Mouse (Mus musculus): ENCODE measurements around the gene Cul7.

Gene Cul7

GRCm38 (mm10) chr17:46628471-46628790, 21.7 kb upstream of the Cul7 start:
- no peak for DNase-seq (ENCODE audit: extremely low read depth, insufficient read length, low spot score)

DNA sequence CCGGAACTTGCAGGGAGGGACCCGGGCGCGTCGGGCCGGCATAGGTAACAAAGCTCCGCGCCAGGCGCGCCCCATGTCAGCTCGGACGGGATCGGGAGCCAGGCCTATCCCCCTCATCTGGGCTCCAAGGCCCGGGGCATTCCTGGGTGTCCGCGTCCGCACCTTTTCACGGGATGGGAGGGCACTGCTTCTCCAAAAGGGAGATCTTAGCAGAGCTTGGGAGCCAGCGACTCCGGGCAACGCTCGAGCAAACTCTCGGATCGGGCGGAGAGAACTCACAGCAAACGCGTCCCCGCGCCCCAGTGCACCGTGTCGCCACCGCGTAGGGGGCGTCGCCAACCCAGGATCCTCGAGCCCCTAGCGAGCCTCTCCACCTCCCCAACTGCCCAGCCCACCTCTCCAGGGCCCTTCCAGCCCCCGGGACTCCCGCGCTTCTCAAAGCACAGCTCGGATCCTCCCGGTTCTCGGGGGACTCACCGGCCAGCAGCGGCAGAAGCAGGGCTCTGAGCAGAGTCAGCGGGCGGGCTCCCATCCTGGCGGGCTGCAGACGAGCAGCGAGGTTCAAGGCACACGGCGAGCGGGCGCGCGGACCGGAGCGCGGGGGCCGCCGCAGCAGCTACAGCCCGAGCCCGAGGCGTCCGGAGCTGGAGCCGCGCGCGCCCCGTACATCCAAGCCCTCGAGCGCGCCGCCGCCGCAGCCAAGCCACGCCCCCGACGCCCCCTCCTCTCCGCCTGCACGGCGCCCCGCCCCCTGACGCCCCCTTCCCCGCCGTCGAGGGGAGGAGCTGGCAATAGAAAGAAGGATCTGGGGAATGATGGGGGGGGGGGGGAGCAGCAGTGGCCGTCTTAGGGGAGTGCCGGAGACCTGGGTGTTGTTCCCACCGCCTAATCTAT, 21.1 kb upstream of the Cul7 start, which contains the start of gene Ptk7:
Gene Ptk7, minus strand, starts transcription at position 714 of the 894 bp plus-strand sequence.
- peak; percentile 75 for DNase-seq (ENCODE audit: extremely low read depth, insufficient read length, low spot score)

DNA sequence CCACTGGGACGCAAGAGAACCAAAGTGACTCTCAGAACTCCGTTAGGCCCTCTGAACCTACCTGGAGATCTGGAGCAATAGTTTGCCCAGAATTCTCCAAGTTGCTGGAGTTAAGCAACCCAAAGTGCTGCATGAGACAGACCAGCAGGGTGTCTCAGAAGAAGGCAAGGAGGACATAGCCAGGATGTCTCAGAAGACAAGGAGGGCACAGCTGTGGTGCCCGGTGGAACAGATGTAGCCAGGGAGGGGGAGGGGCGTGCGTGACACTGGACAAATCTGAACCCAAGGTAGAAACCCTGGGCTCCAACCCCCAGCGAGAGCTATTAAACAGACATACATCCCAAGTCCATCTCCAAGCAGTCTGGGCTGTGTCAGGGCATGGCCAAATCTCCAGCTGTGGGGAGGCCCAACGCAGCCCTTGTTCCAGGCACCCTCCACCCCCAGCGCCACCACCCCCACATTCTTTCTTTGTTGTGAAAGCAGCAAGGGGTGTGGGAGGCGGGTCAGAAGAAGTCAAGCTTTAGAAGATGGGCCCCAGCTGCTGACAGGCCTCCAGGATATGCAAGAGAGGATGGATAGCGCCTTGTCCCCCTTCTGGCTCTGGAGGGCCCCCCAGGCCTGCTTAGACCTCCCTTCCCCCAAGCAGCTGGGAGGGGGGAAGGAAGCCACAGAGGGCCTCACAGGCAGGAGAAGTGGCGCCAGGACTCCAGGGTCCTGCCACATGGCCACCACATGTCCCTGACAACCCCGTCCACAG, 20.3 kb upstream of the Cul7 start:
- peak; percentile 57 for DNase-seq (ENCODE audit: extremely low read depth, insufficient read length, low spot score)

DNA sequence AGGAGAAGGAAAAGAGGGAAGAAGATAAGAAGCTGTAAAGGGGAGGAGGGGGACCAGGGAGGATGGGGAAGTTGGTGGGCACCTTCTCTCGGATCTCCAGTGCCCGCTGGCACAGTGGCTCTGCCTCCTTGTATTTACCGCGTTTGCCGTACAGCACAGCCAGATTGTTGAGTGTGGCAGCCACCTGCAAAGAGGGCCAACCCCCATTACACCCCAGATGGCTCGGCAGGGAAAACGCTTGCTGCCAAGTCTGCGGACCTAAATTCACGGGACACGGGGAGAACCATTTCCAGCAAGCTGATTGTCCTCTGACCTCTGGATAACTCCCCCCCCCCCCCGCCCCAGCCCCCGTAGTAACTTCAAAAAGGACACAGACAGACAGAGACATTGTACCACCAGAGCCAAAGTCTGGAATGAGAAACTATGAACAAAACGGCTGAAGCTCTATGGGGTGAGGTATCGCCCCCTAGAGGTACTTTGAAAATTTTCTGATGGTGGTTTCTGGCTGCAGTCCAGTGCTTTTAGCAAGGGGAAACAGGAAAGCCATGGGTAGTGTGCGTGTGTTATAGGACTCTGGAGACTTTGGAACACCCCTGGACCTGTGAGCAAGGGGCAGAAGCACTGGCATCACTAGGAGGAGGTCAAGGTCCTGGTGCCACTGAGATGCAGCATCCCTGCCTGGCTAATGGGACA, 13.2 kb upstream of the Cul7 start:
- peak; percentile 42 for DNase-seq (ENCODE audit: extremely low read depth, insufficient read length, low spot score)

- no peak for DNase-seq (ENCODE audit: extremely low read depth, insufficient read length, low spot score)
Measured at GRCm38 (mm10) chr17:46639929-46640328, 10.2 kb upstream of the Cul7 start.

- no peak for DNase-seq (ENCODE audit: extremely low read depth, insufficient read length, low spot score)
Measured at GRCm38 (mm10) chr17:46642060-46642459, 8.1 kb upstream of the Cul7 start.

DNA sequence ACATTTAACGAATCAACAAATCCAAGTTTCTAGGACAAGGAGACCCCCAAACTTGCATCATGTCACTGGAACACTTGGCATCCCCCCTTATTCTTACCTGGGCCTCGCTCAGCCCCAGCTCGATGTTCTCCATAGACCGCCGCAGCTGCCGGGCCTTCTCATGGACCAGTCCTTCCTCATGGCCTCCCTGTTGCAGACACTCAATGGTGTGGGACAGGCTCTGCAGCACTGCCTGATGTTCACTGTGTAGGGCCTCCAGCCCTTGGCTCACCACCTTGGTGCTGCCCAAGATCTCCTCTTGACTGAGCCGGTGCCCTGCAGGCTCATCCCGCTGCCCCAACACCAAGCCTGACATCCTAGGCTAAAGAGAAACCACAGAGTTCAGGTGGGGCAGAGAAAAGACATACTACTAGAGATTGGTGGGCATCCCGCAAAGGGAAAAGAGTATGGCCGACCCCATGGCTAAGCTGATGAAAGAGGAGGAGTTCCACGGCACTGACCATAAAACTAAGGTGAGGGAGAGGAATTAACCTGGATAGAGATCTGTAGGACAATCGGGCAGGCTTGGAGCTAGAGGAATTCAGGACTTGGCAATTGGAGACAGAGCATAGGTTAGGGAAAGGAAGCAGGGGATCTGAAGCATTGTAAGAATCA, 5.9 kb upstream of the Cul7 start:
- DNase-seq (ENCODE audit: extremely low read depth, insufficient read length, low spot score) = no peak

GRCm38 (mm10) chr17:46644916-46645475, 5.1 kb upstream of the Cul7 start:
- peak; percentile 62 for DNase-seq (ENCODE audit: extremely low read depth, insufficient read length, low spot score)

DNA sequence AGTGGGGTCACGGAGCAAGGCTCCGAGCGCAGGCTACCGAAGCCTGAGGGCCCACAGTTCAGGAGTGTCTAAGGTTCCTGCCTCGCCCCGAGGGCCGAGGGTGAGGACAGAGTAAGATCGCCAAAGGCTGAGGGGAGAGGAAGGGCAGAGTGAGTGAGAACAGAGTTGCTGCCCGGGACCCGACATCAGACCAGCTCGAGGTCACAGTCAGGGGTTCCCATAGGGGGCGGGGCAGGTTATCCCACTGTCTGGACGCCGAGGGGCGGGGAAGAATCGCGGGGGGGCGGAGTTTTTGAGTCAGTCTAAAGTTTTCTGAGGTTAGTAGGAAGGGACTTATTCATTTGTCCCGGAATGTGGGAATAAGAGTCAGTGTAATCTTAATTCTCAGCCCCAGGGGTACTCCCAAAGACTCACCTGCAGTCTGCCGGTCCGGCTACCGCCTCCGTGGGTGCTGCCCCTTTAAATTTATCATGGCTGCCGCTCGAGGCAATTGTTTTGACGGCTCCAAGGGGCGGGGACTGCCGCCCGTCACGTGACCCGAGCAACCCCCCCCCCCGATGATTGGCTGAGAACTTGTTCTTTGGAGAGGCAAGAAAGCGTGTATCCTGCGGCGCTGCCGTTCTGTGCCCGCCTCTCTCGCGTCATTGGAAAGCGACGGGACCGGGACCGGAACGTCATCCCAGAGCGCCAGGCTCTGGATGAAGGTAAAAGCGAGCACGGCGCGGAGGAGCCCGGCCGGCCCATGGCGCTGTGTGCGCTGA, 4.4 kb upstream of the Cul7 start, which contains the start of the genes Klc4 and Mrpl2:
Gene Klc4, minus strand, starts transcription at position 462 of the 761 bp plus-strand sequence.
Gene Mrpl2, plus strand, starts transcription at position 669 of the 761 bp plus-strand sequence.
- peak; percentile 100 for DNase-seq (ENCODE audit: extremely low read depth, insufficient read length, low spot score)

DNA sequence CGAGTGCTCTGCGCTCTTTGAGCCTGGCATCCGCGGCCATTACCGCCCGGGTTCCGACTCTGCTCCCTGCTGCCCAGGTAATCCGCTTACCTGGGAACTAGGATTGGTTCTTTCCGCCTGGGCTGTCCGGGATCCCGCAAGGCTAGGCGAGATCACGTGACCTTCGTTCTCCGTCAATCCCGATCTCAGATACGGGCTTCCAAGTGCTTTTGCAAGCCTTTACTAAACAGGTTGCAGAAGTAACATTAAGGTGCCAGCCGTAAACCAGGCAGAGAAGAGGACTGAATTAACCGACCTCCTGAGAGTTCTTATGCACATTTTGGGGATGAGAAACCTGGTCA, 3.8 kb upstream of the Cul7 start:
- DNase-seq (ENCODE audit: extremely low read depth, insufficient read length, low spot score) = no peak

DNA sequence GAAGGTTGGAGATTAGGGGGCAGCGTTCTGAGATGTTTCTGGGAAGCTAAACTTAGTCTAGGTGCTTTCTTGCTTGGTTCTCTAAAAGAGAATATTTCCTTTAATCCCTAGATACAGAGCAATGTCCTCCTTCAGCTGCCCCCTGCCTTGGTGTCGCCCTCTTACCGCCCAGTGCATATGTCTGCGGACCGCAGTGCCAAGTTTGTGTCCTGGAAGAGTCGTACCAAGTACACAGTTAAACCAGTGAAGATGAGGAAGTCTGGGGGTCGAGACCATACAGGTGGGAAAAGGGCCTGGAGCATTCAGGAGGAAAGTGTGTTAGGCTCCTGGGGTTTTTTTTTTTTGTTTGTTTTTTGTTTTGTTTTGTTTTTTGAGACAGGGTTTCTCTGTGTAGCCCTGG, 2.9 kb upstream of the Cul7 start:
- no peak for DNase-seq (ENCODE audit: extremely low read depth, insufficient read length, low spot score)

DNA sequence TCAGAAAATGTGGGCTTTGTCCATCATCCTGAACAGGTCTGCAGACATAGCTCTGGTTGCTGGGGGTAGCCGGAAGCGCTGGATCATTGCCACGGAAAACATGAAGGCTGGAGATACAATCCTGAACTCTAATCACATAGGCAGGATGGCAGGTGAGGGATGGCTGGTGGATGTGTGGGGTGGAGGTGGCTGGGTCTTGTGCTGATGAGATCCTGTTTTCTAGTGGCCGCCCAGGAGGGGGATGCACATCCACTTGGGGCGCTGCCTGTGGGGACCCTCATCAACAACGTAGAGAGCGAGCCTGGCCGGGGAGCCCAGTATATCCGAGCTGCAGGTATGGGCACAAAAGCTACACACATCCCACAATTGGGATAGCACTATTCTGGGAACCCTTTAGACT, 1.7 kb upstream of the Cul7 start:
- DNase-seq (ENCODE audit: extremely low read depth, insufficient read length, low spot score) = no peak

DNA sequence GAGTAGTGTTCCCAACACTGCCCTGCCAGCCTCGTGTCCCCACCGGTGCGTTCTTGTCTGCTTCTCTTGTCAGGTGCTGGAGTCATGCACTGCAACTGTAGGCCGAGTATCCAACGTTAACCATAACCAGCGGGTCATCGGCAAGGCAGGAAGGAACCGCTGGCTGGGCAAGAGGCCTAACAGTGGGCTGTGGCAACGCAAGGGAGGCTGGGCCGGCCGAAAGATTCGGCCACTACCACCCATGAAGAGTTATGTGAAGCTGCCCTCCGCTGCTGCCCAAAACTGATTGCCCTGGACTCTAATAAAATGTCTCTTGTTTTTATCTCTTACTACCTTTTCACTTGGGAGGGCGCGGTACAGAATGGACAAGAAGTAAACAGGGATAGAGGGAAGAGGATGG, 326 bp upstream of the Cul7 start:
- DNase-seq (ENCODE audit: extremely low read depth, insufficient read length, low spot score) = no peak

- DNase-seq (ENCODE audit: extremely low read depth, insufficient read length, low spot score) = no peak
Measured at GRCm38 (mm10) chr17:46651292-46651691, 1.2 kb downstream of the Cul7 start.

GRCm38 (mm10) chr17:46651755-46652547, 1.8 kb downstream of the Cul7 start:
- no peak for DNase-seq (ENCODE audit: extremely low read depth, insufficient read length, low spot score)

DNA sequence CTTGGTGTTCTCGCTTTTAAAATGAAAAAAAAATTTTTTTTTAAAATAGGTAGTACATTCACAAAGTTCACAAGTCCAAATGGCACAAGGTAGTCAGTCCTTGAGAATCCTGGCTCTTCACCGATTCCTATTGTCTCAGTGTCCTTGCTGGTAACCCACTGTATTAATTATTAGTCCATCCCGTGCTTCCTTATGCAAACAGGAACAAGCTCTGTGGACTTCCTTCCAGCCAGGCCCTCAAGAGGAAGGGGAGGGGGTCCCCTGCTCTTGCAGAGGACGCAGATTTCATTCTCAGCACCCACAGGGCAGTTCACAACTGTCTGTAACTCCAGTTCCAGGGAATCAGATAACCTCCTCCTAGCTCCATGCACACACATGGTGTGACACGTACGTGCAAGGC, 5.9 kb downstream of the Cul7 start:
- no peak for DNase-seq (ENCODE audit: extremely low read depth, insufficient read length, low spot score)

GRCm38 (mm10) chr17:46661351-46661750, 11.2 kb downstream of the Cul7 start:
- DNase-seq (ENCODE audit: extremely low read depth, insufficient read length, low spot score) = no peak

GRCm38 (mm10) chr17:46661981-46662380, 11.8 kb downstream of the Cul7 start:
- no peak for DNase-seq (ENCODE audit: extremely low read depth, insufficient read length, low spot score)

GRCm38 (mm10) chr17:46662730-46663129, 12.6 kb downstream of the Cul7 start:
- DNase-seq (ENCODE audit: extremely low read depth, insufficient read length, low spot score) = no peak

All from 3134 (cell line).